Mouse (Mus musculus) left cerebral cortex, postnatal 25 days (tissue): ENCODE measurements around the gene Gm10762. TPM values are rescaled to one million over a fixed set of nuclear protein-coding genes. Genes with fewer than 3 reads are reported as not detected.
"Not testable (repeated sequence)": the region's sequence is repeated elsewhere in the genome, so short reads cannot be mapped to it uniquely, and the experiment has no call there.

Source experiments
- DNase-seq, 2 experiments: peaks; one replicate each; pipeline ENCODE4 v3.0.0; 2022; ENCODE audit warnings: low spot score in 2 of 2, mixed read lengths in 1 of 2
- intact Hi-C: fragments of 180-260 bp; cut with DNase I; formaldehyde crosslinking; loops from one replicate; pipeline ENCODE4 v1.15.1; 2025
- total RNA-seq, 2 experiments: library from RNA; stranded (reverse); gene quantifications; 2 replicates each; pipeline ENCODE4 v1.2.3; 2021

Gene Gm10762
- 1 to 10 TPM; 4.7 to 5.3 TPM for total RNA-seq

GRCm38 (mm10) chr2:128967661-128968441 is at the start of gene Gm10762:
Gene Gm10762, minus strand, starts transcription at chr2:128967725.
- intact Hi-C loops: loop anchor here (5.0 kb wide), 1 partner anchor 99 kb away; the partner anchor contains the start of gene Ttl
- peak; percentile 59 to 67 for DNase-seq

DNA sequence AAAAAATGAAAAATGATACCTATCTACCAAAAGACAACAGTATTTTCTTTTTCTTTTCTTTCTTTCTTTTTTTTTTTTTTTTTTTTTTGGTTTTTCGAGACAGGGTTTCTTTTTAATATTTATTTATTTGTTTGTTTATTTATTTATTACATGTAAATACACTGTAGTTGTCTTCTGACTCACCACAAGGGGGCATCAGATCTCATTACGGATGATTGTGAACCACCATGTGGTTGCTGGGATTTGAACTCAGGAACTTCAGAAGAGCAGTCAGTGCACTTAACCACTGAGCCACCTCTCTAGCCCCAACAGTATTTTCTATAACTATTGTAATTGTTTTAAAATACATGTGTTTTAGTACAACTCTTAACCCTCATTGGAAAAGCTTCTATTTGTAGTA is 41.3 kb upstream of the Gm10762 start:
- DNase-seq, intact Hi-C loops: not testable (repeated sequence)

DNA sequence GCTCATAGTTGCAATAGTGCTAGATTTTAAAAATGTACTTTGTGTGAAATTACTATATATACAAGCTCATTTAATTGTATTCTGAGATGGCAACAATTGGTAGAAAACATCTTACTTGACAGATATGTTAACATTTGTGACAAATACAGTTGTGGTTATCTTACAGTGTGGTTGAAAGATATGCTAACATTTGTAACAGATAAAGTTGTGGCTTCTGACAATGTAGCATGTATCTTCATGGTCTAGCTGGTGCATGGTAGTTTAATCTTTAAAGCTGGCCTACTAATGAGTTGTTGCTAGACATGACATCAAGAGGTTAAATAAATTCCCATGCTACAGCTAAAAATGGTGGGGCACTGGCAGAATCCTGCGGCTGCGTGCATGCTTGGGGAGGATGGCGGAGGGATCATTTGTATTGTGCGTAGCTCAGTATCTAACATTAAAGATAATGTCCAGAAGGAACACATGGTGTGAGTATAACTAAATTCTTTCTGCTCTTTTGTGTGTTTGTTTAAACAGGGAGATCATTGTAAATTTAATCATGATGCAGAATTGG is 38.7 kb upstream of the Gm10762 start:
- intact Hi-C loops: no loop called here

GRCm38 (mm10) chr2:129004872-129005271 is 37.3 kb upstream of the Gm10762 start:
- DNase-seq: no peak
- intact Hi-C loops: no loop called here

More for the DNA sequence above, 38.7 kb upstream of the Gm10762 start:
- DNase-seq: no peak

DNA sequence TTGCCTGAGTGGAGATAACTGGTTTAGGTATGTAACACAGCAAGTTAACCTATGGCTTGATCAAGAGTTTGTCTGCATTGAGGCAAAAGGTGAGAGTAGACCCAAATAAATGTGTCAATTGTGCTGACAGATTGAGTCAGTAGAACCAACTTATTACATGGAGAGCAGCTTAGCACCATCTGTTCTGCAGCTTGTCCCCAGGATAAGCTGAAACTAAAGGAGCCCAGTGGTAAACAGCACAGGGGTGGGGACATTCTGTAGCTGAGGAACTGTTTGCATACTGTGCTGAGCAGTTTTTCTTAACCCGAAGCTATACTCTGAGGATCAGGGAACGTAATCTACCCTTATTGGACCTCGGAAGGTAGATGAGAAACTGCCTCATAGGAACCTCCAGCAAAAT is 17.2 kb upstream of the Gm10762 start:
- peak in 1 of 2 experiments; percentile 34 for DNase-seq

DNA sequence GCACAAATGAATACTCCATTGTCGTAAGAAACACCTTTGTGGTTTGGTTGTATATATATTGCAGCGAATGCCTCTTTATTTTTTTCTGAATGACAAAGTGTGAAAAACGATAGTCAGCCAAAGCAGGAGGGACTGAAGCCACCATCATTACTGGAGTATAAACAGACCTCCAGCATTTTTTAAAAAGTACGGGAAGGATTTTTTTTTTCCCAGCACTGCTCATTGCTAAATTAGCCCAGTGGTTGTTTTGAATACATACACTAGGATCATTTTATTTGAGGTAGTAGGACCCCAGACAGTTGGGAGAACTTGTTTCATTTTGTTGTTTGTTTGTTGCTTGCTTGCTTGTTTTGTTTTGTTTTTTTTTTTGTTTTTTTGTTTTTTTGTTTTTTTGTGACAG is 8.0 kb upstream of the Gm10762 start:
- DNase-seq: no peak
- intact Hi-C loops: no loop called here

More for the DNA sequence above, 17.2 kb upstream of the Gm10762 start:
- intact Hi-C loops: no loop called here

DNA sequence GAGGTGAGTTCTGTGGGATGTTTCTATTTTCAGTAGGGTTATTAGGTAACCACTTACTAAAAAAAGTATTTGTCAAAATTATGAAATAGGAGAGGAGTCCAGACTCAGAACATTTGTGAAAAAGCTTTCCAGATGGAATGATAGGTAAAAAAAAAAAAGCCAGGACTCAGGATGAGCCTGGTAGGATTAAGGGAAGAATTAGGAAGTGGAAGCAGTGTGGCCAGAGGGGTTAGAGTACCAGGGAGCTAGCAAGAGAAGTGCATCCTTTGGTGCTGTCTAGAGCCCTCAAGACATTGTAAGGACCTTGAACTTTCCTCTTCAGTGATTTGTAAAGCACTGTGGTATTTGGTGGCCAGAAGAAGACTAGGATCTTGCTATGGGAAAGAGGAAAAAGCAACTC is 4.8 kb upstream of the Gm10762 start:
- intact Hi-C loops: no loop called here
- DNase-seq: no peak

DNA sequence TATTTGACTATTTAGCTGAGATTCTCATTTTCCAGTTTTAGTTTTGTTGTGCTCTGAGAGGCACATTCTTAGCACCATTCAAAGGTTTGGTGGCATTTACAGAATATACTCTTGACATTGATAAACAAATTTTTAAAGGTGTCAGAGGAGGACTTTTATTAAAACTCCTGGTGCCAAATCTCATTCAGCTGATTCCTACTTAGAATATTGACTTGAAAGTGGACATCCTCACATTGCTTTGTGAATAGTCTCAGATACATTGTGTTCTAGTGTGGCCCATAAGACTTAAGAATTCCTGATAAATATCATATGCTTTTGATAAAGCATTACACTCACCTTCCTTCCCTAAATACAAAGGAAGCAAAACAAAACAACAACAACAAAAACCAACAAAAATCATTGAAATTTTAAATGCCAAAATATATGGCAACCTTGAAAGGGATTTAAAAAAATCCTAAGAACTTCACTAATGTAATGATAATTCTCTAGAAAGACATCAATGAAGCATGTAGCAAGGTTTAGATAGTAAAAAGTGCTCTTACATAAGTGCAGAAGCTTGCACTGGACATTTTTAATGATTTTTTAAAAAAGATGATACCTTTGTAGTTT is 1.1 kb upstream of the Gm10762 start:
- intact Hi-C loops: loop anchor here (5.0 kb wide), 1 partner anchor 99 kb away; the partner anchor contains the start of gene Ttl
- no peak for DNase-seq

DNA sequence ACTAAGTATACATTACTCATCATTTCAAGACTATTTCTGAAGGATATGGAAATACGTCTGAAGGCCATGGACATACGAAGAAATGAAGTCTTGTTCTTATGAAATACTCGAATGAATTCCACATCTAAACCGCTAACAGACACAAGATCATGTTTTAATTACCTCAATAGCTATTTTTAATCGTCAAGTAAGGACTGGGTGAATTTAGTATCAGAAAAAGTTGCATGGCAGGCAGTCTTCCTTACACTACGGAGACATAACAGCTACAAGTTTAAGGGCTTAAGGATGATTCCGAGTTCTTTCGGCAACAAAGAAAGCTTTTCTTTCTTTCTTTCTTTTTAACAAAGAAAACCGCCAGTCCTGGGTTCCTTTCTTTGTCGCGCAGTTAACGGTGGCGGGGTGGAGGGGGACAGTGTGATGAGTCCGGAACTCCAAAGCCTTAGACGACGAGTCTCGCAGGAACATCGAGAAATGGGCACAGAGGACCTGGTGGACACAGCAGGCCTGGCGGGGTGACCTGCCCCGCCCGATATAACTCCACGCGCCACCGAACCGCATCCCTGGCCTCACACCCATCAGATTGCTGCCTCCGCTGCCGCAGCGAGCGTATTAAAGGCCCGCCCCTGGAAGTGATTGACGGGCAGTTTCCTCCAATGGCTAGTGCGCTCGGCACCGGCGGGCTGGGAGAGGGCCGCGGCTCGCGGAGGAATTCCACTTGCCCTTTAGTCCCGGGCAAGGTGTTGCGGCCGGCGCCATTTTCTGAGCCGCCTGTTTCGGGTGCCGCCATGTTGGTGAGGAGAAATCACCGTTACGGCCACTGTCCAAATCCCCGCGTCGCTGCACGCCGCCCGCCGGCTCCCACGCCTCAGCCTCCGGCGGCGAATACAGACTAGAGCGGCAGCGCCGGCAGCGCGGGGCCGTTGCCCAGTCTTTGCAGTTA is 614 bp downstream of the Gm10762 start, which contains the start of gene Zc3h6:
Gene Zc3h6 (plus strand): TSS at position 762 of the 940 bp plus-strand sequence.
- DNase-seq: peak; percentile 99
- intact Hi-C loops: loop anchor here (5.0 kb wide), 1 partner anchor 100 kb away; the partner anchor contains the start of gene Ttl

- no peak for DNase-seq
- intact Hi-C loops: loop anchor here (5.0 kb wide), 1 partner anchor 101 kb away; the partner anchor contains the start of gene Ttl
Observed at GRCm38 (mm10) chr2:128966236-128966635, 1.3 kb downstream of the Gm10762 start.

GRCm38 (mm10) chr2:128965505-128966105 is 1.9 kb downstream of the Gm10762 start:
- intact Hi-C loops: loop anchor here (5.0 kb wide), 1 partner anchor 102 kb away; the partner anchor contains the start of gene Ttl

DNA sequence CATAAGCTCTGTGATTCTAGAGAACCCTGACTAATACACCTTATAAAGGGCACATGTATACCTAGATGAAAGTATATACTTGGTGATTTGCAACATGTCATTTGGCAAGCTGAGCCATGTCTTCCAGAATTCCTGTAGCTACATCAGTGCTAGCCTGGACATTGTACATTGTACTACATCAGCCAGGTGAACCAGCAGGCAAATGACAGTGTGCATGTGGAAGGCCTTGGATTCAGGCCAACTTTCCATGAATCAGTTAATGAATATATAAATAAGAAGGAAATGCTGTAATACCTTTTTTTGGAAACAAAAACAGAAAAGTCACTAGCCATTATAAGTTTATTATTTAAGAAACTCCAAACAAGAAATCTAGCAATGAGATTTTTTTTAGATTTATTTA is 13.3 kb downstream of the Gm10762 start:
- intact Hi-C loops: no loop called here
- no peak for DNase-seq

More at GRCm38 (mm10) chr2:128965505-128966105, 1.9 kb downstream of the Gm10762 start:
- DNase-seq: no peak

DNA sequence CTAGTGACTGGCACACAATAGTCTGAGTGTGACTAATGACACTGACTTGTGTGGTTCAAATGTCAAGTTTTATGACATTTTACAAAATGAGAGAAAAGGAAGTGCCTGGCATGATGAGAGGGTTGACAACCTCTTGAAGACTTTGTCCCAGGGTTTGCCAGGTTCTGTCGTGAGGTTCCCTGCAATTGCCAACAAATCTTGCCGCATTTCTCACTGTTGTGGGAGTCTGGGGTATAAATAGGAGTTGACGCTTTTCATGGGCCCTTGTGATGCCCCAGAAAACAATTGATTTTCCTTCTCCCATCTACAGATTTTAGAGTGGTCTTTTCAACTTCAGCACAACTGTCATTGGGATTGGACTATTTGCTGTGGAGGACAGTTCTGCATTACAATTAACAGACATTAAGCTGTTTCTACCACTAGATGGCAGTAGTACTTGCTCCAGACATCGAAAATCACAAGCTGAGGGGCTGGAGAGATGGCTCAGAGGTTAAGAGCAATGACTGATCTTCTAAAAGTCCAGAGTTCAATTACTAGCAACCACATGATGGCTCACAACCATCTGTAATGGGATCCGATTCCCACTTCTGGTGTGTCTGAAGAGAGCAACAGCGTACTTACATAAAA is 19.4 kb downstream of the Gm10762 start:
- intact Hi-C loops: loop anchor here (5.0 to 10.0 kb wide), 6 partner anchors 119 to 527 kb away; partner anchors contain the start of genes Mertk and Ttl
- peak; percentile 24 to 54 for DNase-seq

DNA sequence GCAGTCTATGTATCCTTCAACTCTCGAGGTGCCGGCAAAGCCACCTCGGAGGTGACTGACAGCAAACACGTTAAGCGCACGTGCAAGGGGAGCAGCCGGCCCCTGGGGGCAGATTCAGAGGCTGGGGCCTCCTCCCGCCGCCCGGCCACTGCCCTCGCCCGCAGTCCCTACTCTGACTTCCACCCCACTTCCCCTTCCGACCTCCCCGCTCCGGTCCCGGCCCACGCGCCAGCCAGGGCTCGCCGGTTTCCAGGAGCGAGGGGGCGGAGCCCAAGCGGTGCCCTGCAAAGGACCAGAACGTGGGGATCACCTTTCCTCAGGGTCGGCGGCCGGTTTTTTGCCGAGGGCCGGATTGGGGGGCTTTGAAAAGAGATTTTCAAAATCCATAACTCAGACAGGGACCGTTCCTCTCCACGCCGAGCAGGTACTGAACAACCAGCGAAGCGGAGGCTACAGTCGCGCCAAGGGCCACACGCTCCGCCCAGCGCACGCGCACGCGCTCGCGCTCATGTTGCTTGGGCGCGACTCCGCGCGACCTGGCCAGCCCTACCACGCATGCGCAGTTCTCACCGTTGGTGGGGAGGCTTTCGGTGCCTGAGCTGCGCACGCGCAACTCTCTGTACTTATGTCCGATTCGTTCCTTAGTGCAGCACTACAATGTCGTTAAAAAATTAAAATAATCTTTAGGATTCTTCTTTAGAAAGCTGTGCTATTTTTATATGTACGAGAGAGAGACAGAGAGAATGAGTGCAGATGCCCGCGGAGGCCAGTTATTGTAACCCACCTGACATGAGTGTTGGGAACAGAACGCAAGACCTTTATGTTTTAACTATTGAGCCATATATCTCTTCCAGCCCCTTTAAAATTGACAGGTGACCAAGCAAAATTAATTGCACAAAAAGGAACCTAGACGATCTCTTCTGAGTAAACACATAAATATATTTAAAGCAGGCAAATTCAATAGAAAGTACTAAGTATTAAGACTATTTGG is 23.7 kb downstream of the Gm10762 start, which contains the start of gene Zc3h8:
Gene Zc3h8 (minus strand): TSS at position 540 of the 991 bp plus-strand sequence.
- intact Hi-C loops: loop anchor here (10.0 kb wide), 3 partner anchors 249 to 531 kb away; partner anchors contain the start of gene Mertk

DNA sequence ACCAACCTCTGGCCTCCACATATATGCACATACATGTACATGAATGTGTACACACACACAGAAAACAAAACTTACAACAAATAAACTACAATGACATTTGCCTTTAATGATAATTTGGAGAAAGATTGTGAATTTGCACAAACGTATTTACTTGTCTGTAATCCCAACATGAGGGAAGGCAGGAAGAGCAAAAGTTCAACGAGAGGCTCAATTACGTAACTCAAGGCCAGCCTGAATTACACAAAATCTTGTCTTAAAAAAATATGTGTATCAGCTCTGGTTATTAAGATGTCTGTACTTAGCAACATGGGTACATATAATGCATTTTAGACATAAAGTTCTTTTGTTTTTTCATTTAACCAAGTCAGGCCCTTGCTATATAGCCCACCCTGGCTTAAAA is 31.3 kb downstream of the Gm10762 start:
- no peak for DNase-seq
- intact Hi-C loops: no loop called here

More for the DNA sequence above, 23.7 kb downstream of the Gm10762 start, which contains the start of gene Zc3h8:
- peak; percentile 96 to 98 for DNase-seq

DNA sequence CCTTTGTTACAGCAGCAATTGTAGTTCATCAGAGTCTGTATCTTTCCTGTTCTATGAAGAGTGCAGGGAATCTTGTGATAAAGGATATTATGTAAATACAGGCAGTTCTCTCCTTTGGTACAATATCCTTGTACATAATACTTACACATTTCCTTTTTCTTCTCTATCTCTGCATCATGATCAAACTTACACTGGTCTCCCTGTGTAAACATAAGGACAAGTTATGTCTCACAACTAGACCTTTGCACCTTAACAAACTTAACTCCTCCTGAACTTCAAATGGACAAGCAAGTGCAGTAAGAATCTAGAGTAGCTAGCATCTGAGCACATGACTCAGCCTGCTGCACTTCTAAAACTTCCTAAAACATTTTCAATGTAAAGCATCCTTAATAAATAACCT is 36.8 kb downstream of the Gm10762 start:
- no peak for DNase-seq
- intact Hi-C loops: no loop called here

- intact Hi-C loops: no loop called here
- DNase-seq: peak; percentile 7 to 60
Observed at GRCm38 (mm10) chr2:128928446-128928845, 39.1 kb downstream of the Gm10762 start.
